Mouse (Mus musculus) intestine, postnatal 0 days (tissue): ENCODE measurements around the gene Dazap1. TPM values are rescaled to one million over a fixed set of nuclear protein-coding genes. Genes with fewer than 3 reads are reported as not detected.

Experiments used
- ATAC-seq: fragments of 200-750 bp; cut with Nextera tagmentation; 2 replicates; pipeline ENCODE4 v1.8.0; 2017; ENCODE audit warnings: mild to moderate bottlenecking, moderate TSS enrichment, moderate library complexity
- H3K27ac ChIP-seq: fragments of 300-500 bp; sonication (generic); 2 replicates; pipeline ENCODE4 v1.5.1; 2014; ENCODE audit warnings: mild to moderate bottlenecking, low read depth, low read length, moderate library complexity
- H3K27me3 ChIP-seq: fragments of 300-500 bp; sonication (generic); replicated peaks from 2 replicates; pipeline ENCODE4 v1.6.1; 2014; ENCODE audit warnings: low read length, mixed read lengths; ENCODE audit not compliant: control insufficient read depth, insufficient read depth
- H3K36me3 ChIP-seq: fragments of 300-500 bp; sonication (generic); 2 replicates; pipeline ENCODE4 v1.6.1; 2014; ENCODE audit warnings: mild to moderate bottlenecking, moderate library complexity; ENCODE audit not compliant: control insufficient read depth, insufficient read depth
- H3K4me1 ChIP-seq: fragments of 300-500 bp; sonication (generic); replicated peaks from 2 replicates; pipeline ENCODE4 v1.6.1; 2014; ENCODE audit warnings: antibody characterized with exemption, low read length, mixed read lengths; ENCODE audit not compliant: control insufficient read depth, insufficient read depth
- H3K4me2 ChIP-seq: fragments of 300-500 bp; sonication (generic); replicated peaks from 2 replicates; pipeline ENCODE4 v1.6.1; 2014; ENCODE audit warnings: low read depth, mild to moderate bottlenecking, moderate library complexity
- H3K4me3 ChIP-seq: fragments of 300-500 bp; sonication (generic); 2 replicates; pipeline ENCODE4 v1.5.1; 2014; ENCODE audit warnings: low read depth, low read length
- H3K9ac ChIP-seq: fragments of 300-500 bp; sonication (generic); 2 replicates; pipeline ENCODE4 v1.6.1; 2014; ENCODE audit warnings: mild to moderate bottlenecking, low read depth, low read length
- H3K9me3 ChIP-seq: fragments of 300-500 bp; sonication (generic); 2 replicates; pipeline ENCODE4 v1.6.1; 2016; ENCODE audit warnings: mixed run types; ENCODE audit not compliant: control insufficient read depth
- CTCF ChIP-seq: sonication (generic); IDR thresholded peaks from 2 replicates; pipeline ENCODE4 v1.5.1; 2016; ENCODE audit warnings: low read depth, mild to moderate bottlenecking, control low read depth, antibody characterized with exemption, moderate library complexity
- WGBS: fragments of 180-500 bp; shearing (Covaris S2); extraction: QIAGEN DNeasy Blood & Tissue Kit; methylation state at CpG from one replicate; pipeline ENCODE4 v1.1.7; 2014; 5-methylcytosine and 5-hydroxymethylcytosine counted together
- polyA plus RNA-seq: library from polyadenylated mRNA; unstranded; fragments of >200 nt; fragmentation: Nextera tagmentation; extraction: Ambion mirVana; gene quantifications from 2 replicates; pipeline ENCODE4 v1.2.1, GENCODE M21; 2015

Dazap1 gene
- polyA plus RNA-seq, 1 experiment from 2014 or later: 26.6 TPM

DNA sequence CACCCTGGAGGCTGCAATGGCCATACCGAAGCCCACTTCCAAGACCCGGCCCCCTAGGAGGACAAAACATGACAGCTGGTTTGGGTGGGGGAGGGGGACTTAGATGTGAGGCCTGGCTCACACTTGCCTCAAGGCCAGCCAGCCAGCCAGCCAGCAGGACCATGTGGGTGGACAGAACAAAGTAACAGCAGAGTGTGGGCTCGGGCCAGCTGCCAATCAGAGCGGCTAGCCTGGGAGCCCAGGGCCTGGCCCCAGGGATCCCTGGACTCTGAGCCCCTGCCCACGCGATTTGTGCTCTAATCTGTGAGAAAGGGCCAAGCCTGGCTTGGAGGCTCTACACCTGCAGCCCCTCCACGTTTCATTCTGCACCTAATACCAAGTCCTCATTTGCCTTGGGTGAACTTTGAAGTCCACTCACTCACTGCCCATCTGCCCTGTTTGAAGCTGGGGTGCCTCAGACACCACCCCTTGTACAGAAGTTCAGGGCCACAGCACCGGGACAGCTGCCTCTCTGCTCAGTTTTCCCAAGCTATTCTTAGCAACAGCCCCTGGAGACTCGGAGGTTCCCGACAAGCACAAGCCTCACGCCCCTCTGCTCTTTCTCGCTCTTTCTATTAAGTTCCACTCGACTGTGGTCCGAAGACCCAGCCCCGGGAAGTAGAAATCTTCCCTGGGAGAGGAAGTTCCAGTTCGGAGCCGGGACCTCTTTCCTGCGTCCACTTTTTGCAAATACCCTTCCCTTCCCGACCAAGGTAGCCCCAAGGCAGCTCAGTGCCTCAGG is 1.2 kb upstream of the Dazap1 start:
- 7% methylated on average over 19 of the region's 19 CpGs for WGBS
- TF ChIP-seq CTCF: no peak
- H3K9me3 ChIP-seq: no peaks in the 10 kb centered on the region
- peak overlapping the region; percentile 45 for H3K4me3 ChIP-seq
- H3K9ac ChIP-seq: peak overlapping the region; percentile 51
- peak overlapping the region; percentile 95 for H3K4me2 ChIP-seq
- H3K27ac ChIP-seq: peak overlapping the region; percentile 93
- peaks cover 41% of the 10 kb centered on the region for H3K36me3 ChIP-seq
- H3K27me3 ChIP-seq: no peaks in the 10 kb centered on the region
- peaks cover 7% of the 10 kb centered on the region; the same call in 1 of the 2 replicates for H3K4me1 ChIP-seq
- ATAC-seq: no peak

GRCm38 (mm10) chr10:80261585-80261968 is 291 bp downstream of the Dazap1 start:
- H3K27me3 ChIP-seq: no peaks in the 10 kb centered on the region
- H3K4me1 ChIP-seq: peaks cover 7% of the 10 kb centered on the region; the same call in 1 of the 2 replicates
- H3K9ac ChIP-seq: peak overlapping the region; percentile 54
- ATAC-seq: peak; percentile 73
- WGBS: under 1% methylated on average over 14 of the region's 14 CpGs
- H3K9me3 ChIP-seq: no peaks in the 10 kb centered on the region
- peak overlapping the region; percentile 95 for H3K4me2 ChIP-seq
- H3K4me3 ChIP-seq: peak overlapping the region; percentile 45
- no peak for TF ChIP-seq CTCF
- H3K27ac ChIP-seq: peak overlapping the region; percentile 93
- H3K36me3 ChIP-seq: peaks cover 25% of the 10 kb centered on the region; the same call in 1 of the 2 replicates

GRCm38 (mm10) chr10:80262169-80262568 is 883 bp downstream of the Dazap1 start:
- H3K4me3 ChIP-seq: peak overlapping the region; percentile 45
- H3K4me1 ChIP-seq: peaks cover 7% of the 10 kb centered on the region; the same call in 1 of the 2 replicates
- peaks cover 19% of the 10 kb centered on the region; the same call in 1 of the 2 replicates for H3K36me3 ChIP-seq
- no peak for ATAC-seq
- WGBS: 65% methylated on average over 12 of the region's 12 CpGs
- H3K27me3 ChIP-seq: no peaks in the 10 kb centered on the region
- H3K9ac ChIP-seq: peak overlapping the region; percentile 54; the same call in 1 of the 2 replicates
- peak overlapping the region; percentile 93; the same call in 1 of the 2 replicates for H3K27ac ChIP-seq
- no peak for TF ChIP-seq CTCF
- H3K4me2 ChIP-seq: peak overlapping the region; percentile 95
- H3K9me3 ChIP-seq: no peaks in the 10 kb centered on the region

GRCm38 (mm10) chr10:80262776-80263365 is 1.6 kb downstream of the Dazap1 start:
- H3K27ac ChIP-seq: no peak overlapping the region
- no peak overlapping the region for H3K4me3 ChIP-seq
- no peak for TF ChIP-seq CTCF
- no peak overlapping the region for H3K4me2 ChIP-seq
- ATAC-seq: no peak
- peaks cover 14% of the 10 kb centered on the region; the same call in 1 of the 2 replicates for H3K36me3 ChIP-seq
- H3K9me3 ChIP-seq: no peaks in the 10 kb centered on the region
- H3K27me3 ChIP-seq: no peaks in the 10 kb centered on the region
- WGBS: 90% methylated on average over 10 of the region's 10 CpGs
- no peak overlapping the region for H3K9ac ChIP-seq
- peaks cover 7% of the 10 kb centered on the region; the same call in 1 of the 2 replicates for H3K4me1 ChIP-seq

DNA sequence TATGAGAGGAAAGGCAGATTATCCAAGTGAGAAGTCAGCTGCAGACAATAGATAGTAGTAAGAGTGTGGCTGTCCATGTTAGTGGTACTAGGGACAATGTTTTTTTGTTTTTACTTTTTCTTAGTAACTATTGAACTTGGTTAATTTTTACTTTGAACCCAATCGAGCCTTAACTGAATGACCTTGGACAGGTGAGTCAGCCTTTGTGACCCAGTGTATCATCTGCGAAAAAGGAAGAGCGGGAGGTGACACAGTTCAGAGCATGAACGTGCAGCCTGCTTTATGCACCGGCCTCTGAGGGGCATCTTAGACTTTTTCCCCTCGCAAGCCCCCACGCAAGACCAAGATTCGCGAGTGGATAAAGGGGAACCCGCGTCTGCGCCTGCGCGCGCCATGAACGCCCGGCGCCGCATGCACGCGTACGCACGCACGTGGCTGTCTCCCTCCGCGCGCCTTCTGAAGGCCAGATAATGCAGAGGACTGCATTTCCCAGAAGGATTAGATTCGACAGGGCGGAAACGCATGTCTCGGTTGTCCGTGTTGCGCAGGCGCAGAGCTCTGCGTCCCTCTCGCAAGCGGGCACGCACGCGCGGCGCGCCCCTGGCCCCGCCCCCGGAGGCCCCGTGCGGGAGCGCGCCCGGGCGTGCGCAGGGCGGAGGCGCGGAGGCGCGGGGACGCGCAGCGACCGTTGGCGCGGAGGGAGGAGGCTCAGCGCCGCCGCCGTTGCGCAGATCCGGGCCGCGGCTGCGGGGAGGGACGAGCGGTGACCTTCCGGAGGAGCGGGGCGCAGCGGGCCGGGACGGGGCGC is 3.3 kb downstream of the Dazap1 start:
- 1% methylated on average over 81 of the region's 81 CpGs for WGBS
- Histone ChIP-seq H3K9ac (peak overlapping the region; percentile 97), H3K4me1 (peaks cover 6% of the 10 kb centered on the region; the same call in 1 of the 2 replicates), H3K4me3 (peak overlapping the region; percentile 84), H3K27ac (peak overlapping the region; percentile 91), H3K9me3 (no peaks in the 10 kb centered on the region), H3K27me3 (no peaks in the 10 kb centered on the region), H3K36me3 (no peaks in the 10 kb centered on the region; the same call in 1 of the 2 replicates), H3K4me2 (peak overlapping the region; percentile 74)
- no peak for TF ChIP-seq CTCF
- ATAC-seq: peak; percentile 60
